Mouse (Mus musculus) inflammation-experienced regulatory T-cells, adult 16 weeks (primary cell): Measurements from ENCODE around the gene Hist1h2bl. TPM values are rescaled to one million over a fixed set of nuclear protein-coding genes. Genes with fewer than 3 reads are reported as not detected.

Source experiments
- polyA plus RNA-seq: library from polyadenylated mRNA; unstranded; fragments of 100-300 nt; shearing (Covaris generic); gene quantifications from one replicate; pipeline ENCODE4 v1.2.1, GENCODE M21; 2017

The Hist1h2bl gene
- polyA plus RNA-seq = not detected

DNA sequence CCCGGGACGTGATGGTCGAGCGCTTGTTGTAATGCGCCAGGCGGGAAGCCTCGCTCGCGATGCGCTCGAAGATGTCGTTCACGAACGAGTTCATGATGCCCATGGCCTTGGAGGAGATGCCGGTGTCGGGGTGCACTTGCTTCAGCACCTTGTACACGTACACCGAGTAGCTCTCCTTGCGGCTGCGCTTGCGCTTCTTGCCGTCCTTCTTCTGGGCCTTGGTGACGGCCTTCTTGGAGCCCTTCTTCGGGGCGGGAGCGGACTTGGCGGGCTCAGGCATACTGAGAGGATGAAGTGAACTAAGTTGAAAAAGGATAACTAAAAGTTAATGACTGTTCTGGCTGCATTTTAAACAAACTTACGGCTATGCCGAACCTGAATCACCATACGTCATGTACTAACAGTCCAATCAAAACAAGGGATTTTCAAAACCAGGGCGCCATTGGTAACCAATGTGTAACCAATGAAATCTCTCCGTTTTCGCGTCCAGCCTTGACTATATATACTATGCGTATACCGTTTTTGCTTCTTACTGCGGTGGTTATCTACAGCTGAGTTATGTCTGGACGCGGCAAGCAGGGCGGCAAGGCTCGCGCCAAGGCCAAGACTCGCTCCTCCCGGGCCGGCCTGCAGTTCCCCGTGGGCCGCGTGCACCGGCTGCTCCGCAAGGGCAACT is at the start of gene Hist1h2bl, which contains the start of gene Hist1h2ai:
Gene Hist1h2bl, minus strand, starts transcription at position 280 of the 676 bp plus-strand sequence.
Gene Hist1h2ai, plus strand, starts transcription at position 559 of the 676 bp plus-strand sequence.

DNA sequence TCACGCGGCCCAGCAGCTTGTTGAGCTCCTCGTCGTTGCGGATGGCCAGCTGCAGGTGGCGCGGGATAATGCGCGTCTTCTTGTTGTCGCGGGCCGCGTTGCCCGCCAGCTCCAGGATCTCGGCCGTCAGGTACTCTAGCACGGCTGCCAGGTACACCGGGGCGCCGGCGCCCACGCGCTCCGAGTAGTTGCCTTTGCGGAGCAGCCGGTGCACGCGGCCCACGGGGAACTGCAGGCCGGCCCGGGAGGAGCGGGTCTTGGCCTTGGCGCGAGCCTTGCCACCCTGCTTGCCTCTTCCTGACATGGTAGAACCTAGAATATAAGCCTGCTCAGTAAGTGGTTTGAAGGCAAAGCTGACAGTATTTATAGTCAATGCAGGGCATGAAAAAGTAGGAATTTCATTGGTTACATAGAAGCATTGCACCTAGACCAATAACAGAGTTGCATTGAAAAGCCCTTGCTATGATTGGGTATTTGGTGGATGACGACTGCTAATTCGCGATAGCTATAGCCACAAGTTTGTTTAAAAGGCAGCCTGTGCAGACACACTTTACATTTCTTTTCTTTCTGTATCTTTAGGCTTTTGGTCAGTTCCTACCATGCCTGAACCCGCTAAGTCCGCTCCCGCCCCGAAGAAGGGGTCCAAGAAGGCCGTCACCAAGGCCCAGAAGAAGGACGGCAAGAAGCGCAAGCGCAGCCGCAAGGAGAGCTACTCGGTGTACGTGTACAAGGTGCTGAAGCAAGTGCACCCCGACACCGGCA is 37.8 kb upstream of the Hist1h2bl start, which contains the start of the genes Hist1h2ak and Hist1h2bn:
Gene Hist1h2ak, minus strand, starts transcription at position 304 of the 762 bp plus-strand sequence.
Gene Hist1h2bn, plus strand, starts transcription at position 600 of the 762 bp plus-strand sequence.

DNA sequence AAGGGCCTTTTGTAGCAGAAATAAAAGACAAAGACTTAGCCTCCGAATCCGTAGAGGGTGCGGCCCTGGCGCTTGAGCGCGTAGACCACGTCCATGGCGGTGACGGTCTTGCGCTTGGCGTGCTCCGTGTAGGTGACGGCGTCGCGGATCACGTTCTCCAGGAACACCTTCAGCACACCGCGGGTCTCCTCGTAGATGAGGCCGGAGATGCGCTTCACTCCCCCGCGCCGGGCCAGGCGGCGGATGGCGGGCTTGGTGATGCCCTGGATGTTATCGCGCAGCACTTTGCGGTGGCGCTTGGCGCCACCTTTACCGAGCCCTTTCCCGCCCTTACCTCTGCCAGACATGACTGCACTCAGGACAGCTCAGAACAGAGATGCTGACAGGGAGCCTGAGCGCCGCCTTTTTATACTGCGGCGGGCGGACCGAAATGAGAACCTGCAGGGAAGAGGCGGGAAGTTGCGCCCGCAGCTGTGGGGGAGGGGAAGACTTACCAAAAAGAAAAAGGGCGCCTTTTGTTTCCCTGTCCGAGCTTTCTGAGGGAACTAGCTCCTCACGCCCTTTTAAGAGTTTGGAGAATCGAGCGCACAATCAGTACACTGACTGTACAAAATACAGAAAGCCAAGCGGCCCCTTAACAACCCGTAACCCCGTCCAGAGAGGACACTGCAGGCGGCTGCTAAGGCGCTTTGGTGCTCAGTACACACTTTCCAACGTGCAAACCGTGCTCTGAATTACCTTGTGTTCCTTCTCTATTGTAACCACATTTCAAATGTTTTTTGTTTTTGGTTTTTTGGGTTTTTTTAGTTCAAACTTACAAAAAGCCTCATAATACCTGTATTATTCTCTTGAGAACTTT is 34.4 kb upstream of the Hist1h2bl start, which contains the start of gene Hist1h4k:
Gene Hist1h4k, minus strand, starts transcription at position 347 of the 859 bp plus-strand sequence.

DNA sequence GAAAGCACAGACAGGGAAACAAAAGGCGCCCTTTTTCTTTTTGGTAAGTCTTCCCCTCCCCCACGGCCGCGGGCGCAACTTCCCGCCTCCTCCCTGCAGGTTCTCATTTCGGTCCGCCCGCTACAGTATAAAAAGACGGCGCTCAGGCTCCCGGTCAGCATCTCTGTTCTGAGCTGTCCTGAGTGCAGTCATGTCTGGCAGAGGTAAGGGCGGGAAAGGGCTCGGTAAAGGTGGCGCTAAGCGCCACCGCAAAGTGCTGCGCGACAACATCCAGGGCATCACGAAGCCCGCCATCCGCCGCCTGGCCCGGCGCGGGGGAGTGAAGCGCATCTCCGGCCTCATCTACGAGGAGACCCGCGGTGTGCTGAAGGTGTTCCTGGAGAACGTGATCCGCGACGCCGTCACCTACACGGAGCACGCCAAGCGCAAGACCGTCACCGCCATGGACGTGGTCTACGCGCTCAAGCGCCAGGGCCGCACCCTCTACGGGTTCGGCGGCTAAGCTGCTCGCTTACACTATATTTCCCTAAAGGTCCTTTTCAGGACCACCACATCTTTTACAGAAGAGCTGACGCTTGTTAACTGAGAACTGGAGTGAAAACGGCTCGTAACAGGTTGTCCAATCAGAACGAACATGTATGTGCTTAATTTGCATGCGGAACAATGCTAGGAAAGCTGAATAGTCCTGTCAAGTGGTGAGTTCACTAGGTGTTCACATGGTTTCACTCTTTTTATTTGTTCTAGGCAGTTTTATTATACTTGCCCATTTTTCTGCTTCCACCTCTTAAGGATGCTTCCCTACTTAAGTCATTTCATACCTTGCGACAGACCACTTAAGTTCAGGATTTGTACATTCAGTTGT is 19.2 kb upstream of the Hist1h2bl start, which contains the start of gene Hist1h4j:
Gene Hist1h4j, plus strand, starts transcription at position 159 of the 862 bp plus-strand sequence.

DNA sequence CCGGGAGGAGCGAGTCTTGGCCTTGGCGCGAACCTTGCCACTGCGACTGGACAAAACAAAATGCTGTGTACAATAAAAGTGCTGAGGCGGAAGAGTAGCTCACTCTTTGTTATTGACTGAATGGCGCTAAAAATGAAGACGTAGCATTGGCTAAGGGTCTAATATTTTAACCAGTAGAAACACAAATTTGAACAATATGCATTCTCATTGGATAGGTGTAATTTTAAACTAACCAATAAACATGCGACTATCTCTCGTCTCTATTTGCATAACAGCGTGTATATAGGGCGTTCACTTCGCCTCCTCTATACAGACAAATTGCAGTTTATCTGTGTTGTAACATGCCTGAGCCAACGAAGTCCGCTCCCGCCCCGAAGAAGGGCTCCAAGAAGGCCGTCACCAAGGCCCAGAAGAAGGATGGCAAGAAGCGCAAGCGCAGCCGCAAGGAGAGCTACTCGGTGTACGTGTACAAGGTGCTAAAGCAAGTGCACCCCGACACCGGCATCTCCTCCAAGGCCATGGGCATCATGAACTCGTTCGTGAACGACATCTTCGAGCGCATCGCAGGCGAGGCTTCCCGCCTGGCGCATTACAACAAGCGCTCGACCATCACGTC is 5.9 kb upstream of the Hist1h2bl start, which contains the start of gene Hist1h2bm:
Gene Hist1h2bm, plus strand, starts transcription at position 288 of the 616 bp plus-strand sequence.

DNA sequence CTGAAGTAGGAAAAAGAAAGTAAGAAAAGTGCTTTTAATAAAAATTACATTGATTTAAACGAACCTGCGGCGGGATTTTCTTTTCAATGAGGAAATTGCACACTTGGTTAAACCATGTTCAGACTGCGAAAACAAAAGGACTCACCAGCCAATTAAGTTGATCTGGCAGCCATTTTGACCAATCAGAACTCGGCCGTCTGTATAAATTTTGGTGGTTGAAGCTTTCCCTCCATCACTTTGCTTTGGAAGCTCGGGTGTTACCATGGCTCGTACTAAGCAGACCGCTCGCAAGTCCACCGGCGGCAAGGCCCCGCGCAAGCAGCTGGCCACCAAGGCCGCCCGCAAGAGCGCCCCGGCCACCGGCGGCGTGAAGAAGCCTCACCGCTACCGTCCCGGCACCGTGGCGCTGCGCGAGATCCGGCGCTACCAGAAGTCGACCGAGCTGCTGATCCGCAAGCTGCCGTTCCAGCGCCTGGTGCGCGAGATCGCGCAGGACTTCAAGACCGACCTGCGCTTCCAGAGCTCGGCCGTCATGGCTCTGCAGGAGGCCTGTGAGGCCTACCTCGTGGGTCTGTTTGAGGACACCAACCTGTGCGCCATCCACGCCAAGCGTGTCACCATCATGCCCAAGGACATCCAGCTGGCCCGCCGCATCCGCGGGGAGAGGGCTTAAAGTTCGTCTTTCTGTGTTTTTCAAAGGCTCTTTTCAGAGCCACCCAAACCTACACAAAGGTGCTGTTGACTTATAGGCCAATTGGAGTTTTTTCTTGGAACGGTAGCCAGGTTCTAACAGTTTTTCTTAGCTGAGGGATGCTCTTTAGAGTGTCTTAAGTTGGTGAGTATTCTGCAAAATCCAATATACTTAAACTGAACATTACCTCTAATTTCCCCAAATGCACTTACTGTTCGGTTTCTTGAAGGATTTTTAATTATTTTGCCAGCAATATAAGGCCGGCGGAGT is 1.7 kb upstream of the Hist1h2bl start, which contains the start of gene Hist1h3h:
Gene Hist1h3h, plus strand, starts transcription at position 263 of the 961 bp plus-strand sequence.

DNA sequence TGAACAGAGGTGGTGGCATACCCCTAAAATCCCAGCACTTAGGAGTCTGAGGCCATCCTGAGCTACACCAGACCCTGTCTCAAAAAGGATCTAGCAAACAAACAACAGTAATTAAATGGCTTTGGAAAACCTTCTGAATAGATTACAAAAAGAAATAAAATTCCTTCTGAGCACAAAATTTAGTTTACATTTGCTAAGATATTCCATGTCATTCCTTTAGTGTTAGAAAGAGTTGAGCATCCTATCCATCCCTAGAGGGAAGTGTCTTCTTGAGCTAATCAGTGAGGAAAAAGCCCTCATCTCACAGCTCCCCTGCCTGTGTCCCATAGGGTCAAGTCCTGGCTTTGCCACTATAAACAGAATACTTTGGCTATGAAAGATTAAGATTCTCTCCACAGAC is 18.1 kb downstream of the Hist1h2bl start, which contains the start of gene Olfr1359:
Gene Olfr1359, plus strand, starts transcription at position 301 of the 400 bp plus-strand sequence.

DNA sequence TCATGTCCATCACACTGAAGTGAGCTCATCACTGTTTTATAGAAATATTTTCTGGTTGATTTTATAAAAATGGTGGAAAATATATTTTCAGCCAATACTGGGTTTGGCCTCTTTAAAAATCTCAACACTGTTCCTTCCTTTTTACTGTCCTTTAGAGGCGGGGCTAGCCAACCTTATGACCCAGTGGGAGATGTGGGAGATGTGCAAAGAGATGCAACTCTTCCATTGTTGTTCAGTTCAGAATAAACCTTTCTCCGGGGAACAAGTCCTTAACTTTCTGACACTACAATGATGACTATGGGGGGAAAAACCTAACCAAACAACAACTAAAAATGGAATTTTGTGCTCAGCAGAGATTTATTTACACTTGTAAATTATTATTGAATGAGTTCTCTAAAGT is 38.6 kb downstream of the Hist1h2bl start, which contains the start of gene Olfr1360:
Gene Olfr1360, minus strand, starts transcription at position 101 of the 400 bp plus-strand sequence.

Other genes starting within 250 kb of the Hist1h2bl start
- gene Nkapl, start 247.6 kb downstream of the Hist1h2bl start, polyA plus RNA-seq = 0.20 TPM
- not detected for gene Zkscan4, start 237.2 kb downstream of the Hist1h2bl start, polyA plus RNA-seq
- not detected for gene Gm10065, start 236.7 kb downstream of the Hist1h2bl start, polyA plus RNA-seq
- not detected for gene AK157302, start 220.9 kb downstream of the Hist1h2bl start, polyA plus RNA-seq
- gene Gm11273, start 214.7 kb downstream of the Hist1h2bl start, polyA plus RNA-seq = 11.1 TPM
- 10.4 TPM for gene Zkscan8, start 185.0 kb downstream of the Hist1h2bl start, polyA plus RNA-seq
- not detected for gene Olfr1366, start 173.3 kb downstream of the Hist1h2bl start, polyA plus RNA-seq
- 0.20 TPM for gene Olfr1535, start 156.2 kb downstream of the Hist1h2bl start, polyA plus RNA-seq
- gene Olfr1364, start 134.4 kb downstream of the Hist1h2bl start, polyA plus RNA-seq = not detected
- not detected for gene Olfr1362, start 102.1 kb downstream of the Hist1h2bl start, polyA plus RNA-seq
- not detected for gene Olfr11, start 73.6 kb downstream of the Hist1h2bl start, polyA plus RNA-seq
- not detected for gene Olfr1361, start 52.8 kb downstream of the Hist1h2bl start, polyA plus RNA-seq
- not detected for gene Olfr1360, start 38.7 kb downstream of the Hist1h2bl start, polyA plus RNA-seq
- gene Olfr1359, start 18.0 kb downstream of the Hist1h2bl start, polyA plus RNA-seq = not detected
- gene Hist1h2ai, start 279 bp upstream of the Hist1h2bl start, polyA plus RNA-seq = not detected
- not detected for gene Hist1h3h, start 1.5 kb upstream of the Hist1h2bl start, polyA plus RNA-seq
- 0.82 TPM for gene Hist1h2bm, start 5.9 kb upstream of the Hist1h2bl start, polyA plus RNA-seq
- gene Hist1h4j, start 18.9 kb upstream of the Hist1h2bl start, polyA plus RNA-seq = not detected
- 22.8 TPM for gene Hist1h4k, start 34.4 kb upstream of the Hist1h2bl start, polyA plus RNA-seq
- gene Hist1h2ak, start 37.7 kb upstream of the Hist1h2bl start, polyA plus RNA-seq = 3.0 TPM
- 2.1 TPM for gene Hist1h2bn, start 38.0 kb upstream of the Hist1h2bl start, polyA plus RNA-seq
- gene Hist1h1b, start 64.5 kb upstream of the Hist1h2bl start, polyA plus RNA-seq = 4.3 TPM
- gene Hist1h3i, start 67.2 kb upstream of the Hist1h2bl start, polyA plus RNA-seq = 1.6 TPM
- not detected for gene Hist1h2an, start 71.1 kb upstream of the Hist1h2bl start, polyA plus RNA-seq
- not detected for gene Hist1h2bp, start 71.3 kb upstream of the Hist1h2bl start, polyA plus RNA-seq
- 6.5 TPM for gene Hist1h2bq, start 94.1 kb upstream of the Hist1h2bl start, polyA plus RNA-seq
- gene Hist1h2ao, start 94.3 kb upstream of the Hist1h2bl start, polyA plus RNA-seq = not detected
- gene Hist1h4m, start 95.6 kb upstream of the Hist1h2bl start, polyA plus RNA-seq = 42.3 TPM
- gene Hist1h4n, start 116.1 kb upstream of the Hist1h2bl start, polyA plus RNA-seq = 3.8 TPM
- 104 TPM for gene Hist1h2ap, start 117.4 kb upstream of the Hist1h2bl start, polyA plus RNA-seq
- 6.7 TPM for gene Hist1h2br, start 117.6 kb upstream of the Hist1h2bl start, polyA plus RNA-seq
- 0.24 TPM for gene Zfp184, start 229.0 kb upstream of the Hist1h2bl start, polyA plus RNA-seq